Mouse (Mus musculus) heart, adult 11 months (tissue): Measurements from ENCODE around the gene Tmed6.
"Not testable (repeated sequence)": the region's sequence is repeated elsewhere in the genome, so short reads cannot be mapped to it uniquely, and the experiment has no call there.

Source experiments
- DNase-seq: peaks from one replicate; pipeline ENCODE4 v3.0.0; 2022

The Tmed6 gene

GRCm38 (mm10) chr8:107073706-107074105, 8.3 kb upstream of the Tmed6 start:
- DNase-seq = no peak

GRCm38 (mm10) chr8:107062613-107063012, 2.8 kb downstream of the Tmed6 start:
- no peak for DNase-seq

- DNase-seq = peak; percentile 97
Measured at GRCm38 (mm10) chr8:107056973-107057369, 8.5 kb downstream of the Tmed6 start.

- peak; percentile 100 for DNase-seq
Measured at GRCm38 (mm10) chr8:107056076-107056972, 9.1 kb downstream of the Tmed6 start, which contains the start of the genes Cog8 and Nip7. Gene Cog8, minus strand, starts transcription at chr8:107056689. Gene Nip7, plus strand, starts transcription at chr8:107056877.

- DNase-seq = no peak
Measured at GRCm38 (mm10) chr8:107052046-107052445, 13.4 kb downstream of the Tmed6 start.

GRCm38 (mm10) chr8:107049480-107049879, 16.0 kb downstream of the Tmed6 start:
- no peak for DNase-seq

GRCm38 (mm10) chr8:107048061-107048941, 17.1 kb downstream of the Tmed6 start, which contains the start of gene Pdf:
Gene Pdf, minus strand, starts transcription at chr8:107048614.
- peak; percentile 98 for DNase-seq

- DNase-seq = no peak
Measured at GRCm38 (mm10) chr8:107046976-107047375, 18.5 kb downstream of the Tmed6 start.

GRCm38 (mm10) chr8:107045478-107045877, 20.0 kb downstream of the Tmed6 start:
- no peak for DNase-seq

GRCm38 (mm10) chr8:107040632-107041031, 24.8 kb downstream of the Tmed6 start:
- no peak for DNase-seq

GRCm38 (mm10) chr8:107036626-107037025, 28.8 kb downstream of the Tmed6 start:
- no peak for DNase-seq

- no peak for DNase-seq
Measured at GRCm38 (mm10) chr8:107035641-107036040, 29.8 kb downstream of the Tmed6 start.

GRCm38 (mm10) chr8:107033609-107034008, 31.8 kb downstream of the Tmed6 start:
- not testable (repeated sequence) for DNase-seq

- DNase-seq = no peak
Measured at GRCm38 (mm10) chr8:107031577-107032090, 33.8 kb downstream of the Tmed6 start.

- DNase-seq = peak; percentile 100
Measured at GRCm38 (mm10) chr8:107030650-107031576, 34.5 kb downstream of the Tmed6 start, which contains the start of gene Vps4a. Gene Vps4a, plus strand, starts transcription at chr8:107031222.

GRCm38 (mm10) chr8:107030058-107030457, 35.4 kb downstream of the Tmed6 start:
- no peak for DNase-seq

GRCm38 (mm10) chr8:107029310-107029709, 36.1 kb downstream of the Tmed6 start:
- DNase-seq = no peak

- no peak for DNase-seq
Measured at GRCm38 (mm10) chr8:107023479-107023878, 42.0 kb downstream of the Tmed6 start.

- DNase-seq = peak; percentile 90
Measured at GRCm38 (mm10) chr8:107014915-107015314, 50.5 kb downstream of the Tmed6 start.

GRCm38 (mm10) chr8:107012666-107013065, 52.8 kb downstream of the Tmed6 start:
- DNase-seq = no peak
